Mouse (Mus musculus): ENCODE measurements around the gene Ccdc138. TPM values are rescaled to one million over a fixed set of nuclear protein-coding genes. Genes with fewer than 3 reads are reported as not detected.

The Ccdc138 gene
- polyA plus RNA-seq (2015; fragmentation: Nextera tagmentation; extraction: Ambion mirVana), result 5.7 and 6.4 TPM in 2 replicates

- Histone ChIP-seq H3K36me3 (ENCODE audit: control insufficient read depth, insufficient read depth, low read length) (peaks cover 7% of the 10 kb centered on the region), H3K4me2 (ENCODE audit: low read depth, low read length) (peak within 1 kb of the TSS; percentile 64), H3K9ac (ENCODE audit: low read depth, low read length) (peak within 1 kb of the TSS; percentile 78), H3K27ac (ENCODE audit: low read length) (peak within 1 kb of the TSS; percentile 90), H3K9me3 (ENCODE audit: control insufficient read depth, low read length) (no peaks in the 10 kb centered on the region), H3K4me1 (ENCODE audit: control insufficient read depth, insufficient read depth, low read length) (0 out of 2 replicates have a peak, but pooled peaks cover 3% of the 10 kb centered on the region), H3K27me3 (replicated peaks; ENCODE audit: control insufficient read depth, insufficient read depth, low read length) (no peaks in the 10 kb centered on the region), H3K4me3 (ENCODE audit: low read length) (peak within 1 kb of the TSS; percentile 77)
- peak; percentile 99 for ATAC-seq
- under 1% methylated on average over 50 of the region's 50 CpGs for WGBS
These were observed at the start of gene Ccdc138 for GRCm38 (mm10) chr10:58497320-58498284. Gene Ccdc138 (plus strand): TSS chr10:58497948.

GRCm38 (mm10) chr10:58451575-58451974 lies 46.2 kb upstream of the Ccdc138 start:
- Histone ChIP-seq H3K4me1 (ENCODE audit: control insufficient read depth, insufficient read depth, low read length) (no peaks in the 10 kb centered on the region), H3K27ac (ENCODE audit: low read length) (no peak overlapping the region), H3K4me3 (ENCODE audit: low read length) (no peak overlapping the region), H3K9me3 (ENCODE audit: control insufficient read depth, low read length) (no peaks in the 10 kb centered on the region), H3K9ac (ENCODE audit: low read depth, low read length) (no peak overlapping the region), H3K27me3 (replicated peaks; ENCODE audit: control insufficient read depth, insufficient read depth, low read length) (no peaks in the 10 kb centered on the region), H3K4me2 (ENCODE audit: low read depth, low read length) (no peak overlapping the region), H3K36me3 (ENCODE audit: control insufficient read depth, insufficient read depth, low read length) (0 out of 2 replicates have a peak, but pooled peaks cover 2% of the 10 kb centered on the region)
- no peak for ATAC-seq

GRCm38 (mm10) chr10:58452185-58452584 lies 45.6 kb upstream of the Ccdc138 start:
- Histone ChIP-seq H3K36me3 (ENCODE audit: control insufficient read depth, insufficient read depth, low read length) (0 out of 2 replicates have a peak, but pooled peaks cover 2% of the 10 kb centered on the region), H3K4me1 (ENCODE audit: control insufficient read depth, insufficient read depth, low read length) (no peaks in the 10 kb centered on the region), H3K27ac (ENCODE audit: low read length) (no peak overlapping the region), H3K9ac (ENCODE audit: low read depth, low read length) (no peak overlapping the region), H3K4me2 (ENCODE audit: low read depth, low read length) (no peak overlapping the region), H3K4me3 (ENCODE audit: low read length) (no peak overlapping the region), H3K27me3 (replicated peaks; ENCODE audit: control insufficient read depth, insufficient read depth, low read length) (no peaks in the 10 kb centered on the region), H3K9me3 (ENCODE audit: control insufficient read depth, low read length) (no peaks in the 10 kb centered on the region)
- no peak for ATAC-seq
- 83% methylated on average over 1 of the region's 1 CpGs for WGBS

- H3K36me3 ChIP-seq (ENCODE audit: control insufficient read depth, insufficient read depth, low read length), result peaks cover 3% of the 10 kb centered on the region; the same call in 1 of the 2 replicates
- 85% methylated on average over 1 of the region's 1 CpGs for WGBS
- ATAC-seq, result no peak; the same call in 1 of the 2 replicates
- no peak overlapping the region for H3K9ac ChIP-seq (ENCODE audit: low read depth, low read length)
- H3K4me1 ChIP-seq (ENCODE audit: control insufficient read depth, insufficient read depth, low read length), result no peaks in the 10 kb centered on the region
- no peak overlapping the region for H3K4me3 ChIP-seq (ENCODE audit: low read length)
- H3K9me3 ChIP-seq (ENCODE audit: control insufficient read depth, low read length), result no peaks in the 10 kb centered on the region
- H3K27ac ChIP-seq (ENCODE audit: low read length), result no peak overlapping the region
- H3K27me3 ChIP-seq (replicated peaks; ENCODE audit: control insufficient read depth, insufficient read depth, low read length), result no peaks in the 10 kb centered on the region
- H3K4me2 ChIP-seq (ENCODE audit: low read depth, low read length), result no peak overlapping the region
These were observed 37.9 kb upstream of the Ccdc138 start for GRCm38 (mm10) chr10:58459896-58460295.

- Histone ChIP-seq H3K4me2 (ENCODE audit: low read depth, low read length) (no peak overlapping the region), H3K27me3 (replicated peaks; ENCODE audit: control insufficient read depth, insufficient read depth, low read length) (no peaks in the 10 kb centered on the region), H3K4me3 (ENCODE audit: low read length) (no peak overlapping the region), H3K9me3 (ENCODE audit: control insufficient read depth, low read length) (no peaks in the 10 kb centered on the region), H3K9ac (ENCODE audit: low read depth, low read length) (no peak overlapping the region), H3K27ac (ENCODE audit: low read length) (no peak overlapping the region), H3K4me1 (ENCODE audit: control insufficient read depth, insufficient read depth, low read length) (no peaks in the 10 kb centered on the region), H3K36me3 (ENCODE audit: control insufficient read depth, insufficient read depth, low read length) (peaks cover 11% of the 10 kb centered on the region; the same call in 1 of the 2 replicates)
- ATAC-seq, result no peak
- WGBS, result 91% methylated on average over 5 of the region's 5 CpGs
These were observed 20.5 kb upstream of the Ccdc138 start for GRCm38 (mm10) chr10:58477086-58477755.

- Histone ChIP-seq H3K9me3 (ENCODE audit: control insufficient read depth, low read length) (no peaks in the 10 kb centered on the region), H3K27me3 (replicated peaks; ENCODE audit: control insufficient read depth, insufficient read depth, low read length) (no peaks in the 10 kb centered on the region), H3K9ac (ENCODE audit: low read depth, low read length) (no peak overlapping the region), H3K27ac (ENCODE audit: low read length) (no peak overlapping the region), H3K4me2 (ENCODE audit: low read depth, low read length) (no peak overlapping the region), H3K4me1 (ENCODE audit: control insufficient read depth, insufficient read depth, low read length) (no peaks in the 10 kb centered on the region), H3K4me3 (ENCODE audit: low read length) (no peak overlapping the region), H3K36me3 (ENCODE audit: control insufficient read depth, insufficient read depth, low read length) (peaks cover 11% of the 10 kb centered on the region; the same call in 1 of the 2 replicates)
- WGBS, result 96% methylated on average over 2 of the region's 2 CpGs
- no peak for ATAC-seq
These were observed 19.6 kb upstream of the Ccdc138 start for GRCm38 (mm10) chr10:58478071-58478578.

GRCm38 (mm10) chr10:58479954-58480490 lies 17.7 kb upstream of the Ccdc138 start:
- H3K4me2 ChIP-seq (ENCODE audit: low read depth, low read length), result no peak overlapping the region
- peaks cover 11% of the 10 kb centered on the region; the same call in 1 of the 2 replicates for H3K36me3 ChIP-seq (ENCODE audit: control insufficient read depth, insufficient read depth, low read length)

GRCm38 (mm10) chr10:58491031-58491430 lies 6.7 kb upstream of the Ccdc138 start:
- H3K9ac ChIP-seq (ENCODE audit: low read depth, low read length), result no peak overlapping the region
- peaks cover 7% of the 10 kb centered on the region for H3K36me3 ChIP-seq (ENCODE audit: control insufficient read depth, insufficient read depth, low read length)
- no peak overlapping the region for H3K4me3 ChIP-seq (ENCODE audit: low read length)
- H3K27ac ChIP-seq (ENCODE audit: low read length), result no peak overlapping the region
- no peak for ATAC-seq
- 95% methylated on average over 5 of the region's 5 CpGs for WGBS
- no peak overlapping the region for H3K4me2 ChIP-seq (ENCODE audit: low read depth, low read length)
- no peaks in the 10 kb centered on the region for H3K4me1 ChIP-seq (ENCODE audit: control insufficient read depth, insufficient read depth, low read length)
- H3K27me3 ChIP-seq (replicated peaks; ENCODE audit: control insufficient read depth, insufficient read depth, low read length), result no peaks in the 10 kb centered on the region
- H3K9me3 ChIP-seq (ENCODE audit: control insufficient read depth, low read length), result no peaks in the 10 kb centered on the region

More at GRCm38 (mm10) chr10:58479954-58480490, 17.7 kb upstream of the Ccdc138 start:
- WGBS, result 95% methylated on average over 4 of the region's 4 CpGs
- Histone ChIP-seq H3K4me3 (ENCODE audit: low read length) (no peak overlapping the region), H3K27ac (ENCODE audit: low read length) (no peak overlapping the region), H3K9ac (ENCODE audit: low read depth, low read length) (no peak overlapping the region), H3K4me1 (ENCODE audit: control insufficient read depth, insufficient read depth, low read length) (no peaks in the 10 kb centered on the region), H3K9me3 (ENCODE audit: control insufficient read depth, low read length) (no peaks in the 10 kb centered on the region), H3K27me3 (replicated peaks; ENCODE audit: control insufficient read depth, insufficient read depth, low read length) (no peaks in the 10 kb centered on the region)
- ATAC-seq, result no peak

GRCm38 (mm10) chr10:58495637-58496036 lies 2.1 kb upstream of the Ccdc138 start:
- H3K36me3 ChIP-seq (ENCODE audit: control insufficient read depth, insufficient read depth, low read length), result peaks cover 7% of the 10 kb centered on the region
- H3K4me2 ChIP-seq (ENCODE audit: low read depth, low read length), result no peak overlapping the region
- WGBS, result 87% methylated on average over 2 of the region's 2 CpGs
- no peak overlapping the region for H3K27ac ChIP-seq (ENCODE audit: low read length)
- no peaks in the 10 kb centered on the region for H3K9me3 ChIP-seq (ENCODE audit: control insufficient read depth, low read length)
- H3K9ac ChIP-seq (ENCODE audit: low read depth, low read length), result no peak overlapping the region
- H3K4me3 ChIP-seq (ENCODE audit: low read length), result no peak overlapping the region
- H3K27me3 ChIP-seq (replicated peaks; ENCODE audit: control insufficient read depth, insufficient read depth, low read length), result no peaks in the 10 kb centered on the region
- H3K4me1 ChIP-seq (ENCODE audit: control insufficient read depth, insufficient read depth, low read length), result 0 out of 2 replicates have a peak, but pooled peaks cover 3% of the 10 kb centered on the region
- no peak for ATAC-seq

Data from intestine, embryonic 16.5 days (tissue).